7 mouse cellular contexts compared by ENCODE assay signal in genomic region chr15:89354455-89354854, GRCm38 (mm10). TPM values are rescaled to one million over a fixed set of nuclear protein-coding genes. Genes with fewer than 3 reads are reported as not detected.
DNase-seq lines count a peak whose midpoint lies in the region; ATAC-seq lines count a peak whose summit lies in the region.

No protein-coding gene starts in this region.

- no peaks in the 10 kb centered on the region for H3K27me3 ChIP-seq in lung, embryonic 16.5 days (ENCODE audit: control insufficient read depth, insufficient read depth, low read depth, low read length)
- H3K27me3 ChIP-seq in limb, embryonic 10.5 days (ENCODE audit: low read depth, poor library complexity, severe bottlenecking): no peaks in the 10 kb centered on the region
- no peaks in the 10 kb centered on the region for H3K27me3 ChIP-seq in stomach, embryonic 14.5 days (ENCODE audit: control insufficient read depth, insufficient read depth, low read length)

- H3K9me3 ChIP-seq in lung, embryonic 16.5 days (ENCODE audit: control insufficient read depth, low read length): no peaks in the 10 kb centered on the region
- no peaks in the 10 kb centered on the region for H3K9me3 ChIP-seq in limb, embryonic 10.5 days (replicated peaks)
- H3K9me3 ChIP-seq in stomach, embryonic 14.5 days (ENCODE audit: control insufficient read depth, low read depth, low read length): no peaks in the 10 kb centered on the region

- H3K4me1 ChIP-seq in lung, embryonic 16.5 days (replicated peaks; ENCODE audit: control insufficient read depth, insufficient read depth, low read length): peaks cover 15% of the 10 kb centered on the region
- H3K4me1 ChIP-seq in limb, embryonic 10.5 days: peaks cover 23% of the 10 kb centered on the region
- peaks cover 20% of the 10 kb centered on the region for H3K4me1 ChIP-seq in stomach, embryonic 14.5 days (ENCODE audit: control insufficient read depth, insufficient read depth, low read length)

- H3K4me2 ChIP-seq in lung, embryonic 16.5 days (ENCODE audit: low read depth, low read length): peak overlapping the region; percentile 76
- H3K4me2 ChIP-seq in stomach, embryonic 14.5 days (replicated peaks; ENCODE audit: low read depth, low read length): peak overlapping the region; percentile 87

- peaks cover 35% of the 10 kb centered on the region for H3K36me3 ChIP-seq in lung, embryonic 16.5 days (ENCODE audit: control insufficient read depth, insufficient read depth, low read length)
- peaks cover 63% of the 10 kb centered on the region for H3K36me3 ChIP-seq in limb, embryonic 10.5 days
- H3K36me3 ChIP-seq in stomach, embryonic 14.5 days (ENCODE audit: control insufficient read depth, insufficient read depth, low read length): peaks cover 38% of the 10 kb centered on the region

- H3K27ac ChIP-seq in lung, embryonic 16.5 days (ENCODE audit: low read length): no peak overlapping the region
- peak overlapping the region; percentile 93 for H3K27ac ChIP-seq in limb, embryonic 10.5 days
- H3K27ac ChIP-seq in stomach, embryonic 14.5 days (ENCODE audit: low read length): no peak overlapping the region

- H3K9ac ChIP-seq in lung, embryonic 16.5 days (ENCODE audit: low read length): peak overlapping the region; percentile 88
- H3K9ac ChIP-seq in stomach, embryonic 14.5 days (replicated peaks; ENCODE audit: low read depth, low read length): peak overlapping the region; percentile 87

- no peak for DNase-seq in lung, postnatal 14 days
- no peak for DNase-seq in limb, embryonic 10.5 days (ENCODE audit: low spot score)
- DNase-seq in frontal cortex, postnatal 25 days (ENCODE audit: low spot score in 2 of 2): no peak
- no peak for DNase-seq in layer of hippocampus, adult 9-10 months (ENCODE audit: low spot score)

- H3K4me3 ChIP-seq in lung, embryonic 16.5 days (ENCODE audit: low read length): peak overlapping the region; percentile 74
- H3K4me3 ChIP-seq in limb, embryonic 10.5 days: peak overlapping the region; percentile 76
- peak overlapping the region; percentile 91 for H3K4me3 ChIP-seq in stomach, embryonic 14.5 days (ENCODE audit: low read depth, low read length)

- 71% methylated on average over 7 of the region's 7 CpGs for WGBS in lung, embryonic 16.5 days
- 90% methylated on average over 7 of the region's 7 CpGs for WGBS in limb, embryonic 10.5 days
- 84% methylated on average over 7 of the region's 7 CpGs for WGBS in stomach, embryonic 14.5 days

- ATAC-seq in lung, embryonic 16.5 days (ENCODE audit: low read depth): no peak
- 0 out of 2 replicates have a peak, but pooled peaks have one; percentile 0 for ATAC-seq in erythroblast, adult 5-6 weeks (replicated peaks; ENCODE audit: low FRiP score, poor library complexity, severe bottlenecking)
- no peak for ATAC-seq in stomach, embryonic 14.5 days (ENCODE audit: insufficient number of reproducible peaks, insufficient read depth, low FRiP score, low read depth)

RNA-seq across cellular contexts. Expression of gene Lmf2, which starts 1.0 kb away (rescaled TPM):
- 79.0 and 83.6 TPM in 2 replicates for polyA plus RNA-seq in lung, embryonic 16.5 days (2015; fragmentation: Nextera tagmentation; extraction: Ambion mirVana)
- total RNA-seq in erythroblast, adult 5-6 weeks (2015; ENCODE audit: low replicate concordance): 18.6 and 21.3 TPM in 2 replicates
- 8.3 and 9.1 TPM in 2 replicates for total RNA-seq in erythroblast, adult 5-6 weeks (2017; ENCODE audit: low replicate concordance)
- polyA plus RNA-seq in limb, embryonic 10.5 days (2016; fragmentation: Nextera tagmentation; extraction: Ambion mirVana): 40.8 and 45.1 TPM in 2 replicates
- polyA plus RNA-seq in stomach, embryonic 14.5 days (2014; fragmentation: Nextera tagmentation; extraction: Ambion mirVana): 46.5 and 47.0 TPM in 2 replicates

RNA-seq across cellular contexts. Expression of gene Ncaph2, which starts 1.1 kb away (rescaled TPM):
- 158 and 172 TPM in 2 replicates for polyA plus RNA-seq in lung, embryonic 16.5 days (2015; fragmentation: Nextera tagmentation; extraction: Ambion mirVana)
- 30.6 and 48.1 TPM in 2 replicates for total RNA-seq in erythroblast, adult 5-6 weeks (2015; ENCODE audit: low replicate concordance)
- total RNA-seq in erythroblast, adult 5-6 weeks (2017; ENCODE audit: low replicate concordance): 60.7 and 118 TPM in 2 replicates
- polyA plus RNA-seq in limb, embryonic 10.5 days (2016; fragmentation: Nextera tagmentation; extraction: Ambion mirVana): 197 and 200 TPM in 2 replicates
- polyA plus RNA-seq in stomach, embryonic 14.5 days (2014; fragmentation: Nextera tagmentation; extraction: Ambion mirVana): 148 and 159 TPM in 2 replicates

RNA-seq across cellular contexts. Expression of gene Sco2, which starts 19.2 kb away (rescaled TPM):
- 3.4 and 7.7 TPM in 2 replicates for polyA plus RNA-seq in lung, embryonic 16.5 days (2015; fragmentation: Nextera tagmentation; extraction: Ambion mirVana)
- total RNA-seq in erythroblast, adult 5-6 weeks (2015; ENCODE audit: low replicate concordance): 1.3 and 5.2 TPM in 2 replicates
- 0.68 and 2.1 TPM in 2 replicates for total RNA-seq in erythroblast, adult 5-6 weeks (2017; ENCODE audit: low replicate concordance)
- 7.4 and 9.0 TPM in 2 replicates for polyA plus RNA-seq in limb, embryonic 10.5 days (2016; fragmentation: Nextera tagmentation; extraction: Ambion mirVana)
- polyA plus RNA-seq in stomach, embryonic 14.5 days (2014; fragmentation: Nextera tagmentation; extraction: Ambion mirVana): 4.6 and 6.8 TPM in 2 replicates

RNA-seq across cellular contexts. Expression of gene Miox, which starts 20.3 kb away (rescaled TPM):
- polyA plus RNA-seq in lung, embryonic 16.5 days (2015; fragmentation: Nextera tagmentation; extraction: Ambion mirVana): not detected in 2 replicates
- not detected in 2 replicates for total RNA-seq in erythroblast, adult 5-6 weeks (2015; ENCODE audit: low replicate concordance)
- total RNA-seq in erythroblast, adult 5-6 weeks (2017; ENCODE audit: low replicate concordance): not detected in 2 replicates
- polyA plus RNA-seq in limb, embryonic 10.5 days (2016; fragmentation: Nextera tagmentation; extraction: Ambion mirVana): not detected in 2 replicates
- not detected in 2 replicates for polyA plus RNA-seq in stomach, embryonic 14.5 days (2014; fragmentation: Nextera tagmentation; extraction: Ambion mirVana)

RNA-seq across cellular contexts. Expression of gene Tymp, which starts 22.4 kb away (rescaled TPM):
- 1.5 and 1.6 TPM in 2 replicates for polyA plus RNA-seq in lung, embryonic 16.5 days (2015; fragmentation: Nextera tagmentation; extraction: Ambion mirVana)
- total RNA-seq in erythroblast, adult 5-6 weeks (2015; ENCODE audit: low replicate concordance): not detected in 2 replicates
- not detected in 2 replicates for total RNA-seq in erythroblast, adult 5-6 weeks (2017; ENCODE audit: low replicate concordance)
- polyA plus RNA-seq in limb, embryonic 10.5 days (2016; fragmentation: Nextera tagmentation; extraction: Ambion mirVana): 1.2 and 1.5 TPM in 2 replicates
- polyA plus RNA-seq in stomach, embryonic 14.5 days (2014; fragmentation: Nextera tagmentation; extraction: Ambion mirVana): 1.1 and 2.5 TPM in 2 replicates
